Mouse (Mus musculus): ENCODE data around the gene Olfr94.
A peak's percentile ranks its signal among the peaks of the same experiment; 100 is the strongest.
"Not testable (repeated sequence)": the region's sequence is repeated elsewhere in the genome, so short reads cannot be mapped to it uniquely, and the experiment has no call there.

Olfr94 gene

GRCm38 (mm10) chr17:37200894-37201293 is at the start of gene Olfr94:
Gene Olfr94, minus strand, starts transcription at chr17:37200994.
- DNase-seq: no peak

- no peak for DNase-seq
These were observed 49.8 kb upstream of the Olfr94 start for GRCm38 (mm10) chr17:37250544-37250943.

- no peak for DNase-seq
These were observed 48.7 kb upstream of the Olfr94 start for GRCm38 (mm10) chr17:37249460-37249859.

DNA sequence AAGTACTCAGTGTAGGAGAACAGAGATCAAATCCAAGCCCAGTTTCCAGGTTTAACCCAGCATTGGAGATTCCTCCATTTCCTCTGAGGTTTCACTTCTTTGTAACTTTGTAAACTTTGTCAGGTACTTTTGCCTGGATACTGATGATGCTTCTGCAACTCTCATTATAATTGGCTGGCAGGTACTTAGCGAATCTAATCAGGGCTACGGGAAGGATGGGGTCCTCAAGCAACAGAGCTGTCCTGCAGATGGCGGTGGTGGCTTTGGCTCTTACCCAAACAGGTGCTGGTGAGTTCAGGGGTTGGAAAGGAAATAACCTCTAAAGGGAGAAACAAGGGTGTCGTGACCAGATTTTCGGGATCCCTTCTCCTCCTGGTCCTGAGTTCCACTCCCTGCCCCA is 45.9 kb upstream of the Olfr94 start:
- no peak for DNase-seq

GRCm38 (mm10) chr17:37242198-37242597 is 41.4 kb upstream of the Olfr94 start:
- DNase-seq: no peak

GRCm38 (mm10) chr17:37237230-37237629 is 36.4 kb upstream of the Olfr94 start, which contains the start of gene Olfr97:
Gene Olfr97, minus strand, starts transcription at chr17:37237330.
- not testable (repeated sequence) for DNase-seq

- no peak for DNase-seq
These were observed 21.1 kb upstream of the Olfr94 start for GRCm38 (mm10) chr17:37221879-37222278.

DNA sequence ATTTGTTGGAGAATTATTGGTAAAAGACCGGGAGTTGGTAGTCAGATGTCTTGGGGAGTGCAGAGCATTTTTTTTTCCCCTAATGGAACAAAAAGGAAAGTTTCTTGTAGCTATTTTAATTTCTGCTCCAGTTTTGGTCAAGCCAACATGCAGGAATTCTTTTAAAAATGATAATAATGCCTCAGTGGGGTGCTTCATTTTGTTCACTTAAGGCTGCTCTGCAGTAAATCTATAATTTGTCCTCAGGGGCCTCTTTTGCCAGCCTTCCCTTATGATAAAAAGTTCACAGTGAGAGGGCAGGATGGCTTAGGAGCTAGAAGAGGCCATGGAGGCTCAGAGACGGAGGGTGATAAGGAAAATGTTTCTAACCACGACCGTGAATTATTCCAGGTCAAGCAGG is 19.1 kb upstream of the Olfr94 start, which contains the start of gene Olfr96:
Gene Olfr96 (plus strand): TSS at position 301 of the 400 bp plus-strand sequence.
- DNase-seq: no peak

DNA sequence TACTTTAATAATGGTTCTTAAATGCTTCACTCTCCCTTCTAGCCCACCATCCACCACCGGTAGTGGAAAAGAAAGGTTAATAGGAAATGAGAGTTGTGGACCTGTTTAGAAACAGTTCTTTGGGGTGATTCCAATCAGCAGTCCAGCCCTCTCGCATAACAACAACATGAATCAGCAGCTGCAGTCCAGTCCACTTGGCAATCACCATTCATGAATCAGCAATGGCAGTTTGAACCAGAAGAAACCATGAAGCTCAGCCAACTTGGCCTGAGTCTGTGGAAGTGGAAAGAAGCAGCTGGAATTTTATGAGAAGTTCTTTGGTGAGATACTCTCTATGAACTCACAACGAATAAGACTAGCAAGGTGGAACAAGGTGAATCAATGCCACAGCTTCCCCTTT is 17.7 kb upstream of the Olfr94 start:
- no peak for DNase-seq

DNA sequence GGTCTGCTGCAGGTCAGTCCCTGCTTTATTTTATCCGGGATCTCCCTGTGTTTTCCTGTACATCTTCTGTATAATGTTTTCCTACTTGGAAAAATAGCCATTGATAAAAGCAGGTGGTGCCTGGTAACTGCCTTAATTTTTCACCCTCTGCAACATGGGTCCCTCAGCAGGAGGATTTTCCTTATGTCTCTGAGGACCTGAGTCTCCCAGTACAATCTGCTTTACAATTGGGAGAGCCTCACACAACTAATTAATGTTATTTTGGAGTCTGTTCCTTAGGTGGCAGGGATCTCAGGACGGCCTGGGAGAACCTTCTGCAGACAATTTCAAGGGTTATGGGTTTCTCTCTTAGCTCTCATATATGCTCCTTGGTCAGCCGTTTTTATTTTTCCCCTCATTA is 12.2 kb upstream of the Olfr94 start, which contains the start of gene Olfr95:
Gene Olfr95 (minus strand): TSS at position 101 of the 400 bp plus-strand sequence.
- DNase-seq: no peak

DNA sequence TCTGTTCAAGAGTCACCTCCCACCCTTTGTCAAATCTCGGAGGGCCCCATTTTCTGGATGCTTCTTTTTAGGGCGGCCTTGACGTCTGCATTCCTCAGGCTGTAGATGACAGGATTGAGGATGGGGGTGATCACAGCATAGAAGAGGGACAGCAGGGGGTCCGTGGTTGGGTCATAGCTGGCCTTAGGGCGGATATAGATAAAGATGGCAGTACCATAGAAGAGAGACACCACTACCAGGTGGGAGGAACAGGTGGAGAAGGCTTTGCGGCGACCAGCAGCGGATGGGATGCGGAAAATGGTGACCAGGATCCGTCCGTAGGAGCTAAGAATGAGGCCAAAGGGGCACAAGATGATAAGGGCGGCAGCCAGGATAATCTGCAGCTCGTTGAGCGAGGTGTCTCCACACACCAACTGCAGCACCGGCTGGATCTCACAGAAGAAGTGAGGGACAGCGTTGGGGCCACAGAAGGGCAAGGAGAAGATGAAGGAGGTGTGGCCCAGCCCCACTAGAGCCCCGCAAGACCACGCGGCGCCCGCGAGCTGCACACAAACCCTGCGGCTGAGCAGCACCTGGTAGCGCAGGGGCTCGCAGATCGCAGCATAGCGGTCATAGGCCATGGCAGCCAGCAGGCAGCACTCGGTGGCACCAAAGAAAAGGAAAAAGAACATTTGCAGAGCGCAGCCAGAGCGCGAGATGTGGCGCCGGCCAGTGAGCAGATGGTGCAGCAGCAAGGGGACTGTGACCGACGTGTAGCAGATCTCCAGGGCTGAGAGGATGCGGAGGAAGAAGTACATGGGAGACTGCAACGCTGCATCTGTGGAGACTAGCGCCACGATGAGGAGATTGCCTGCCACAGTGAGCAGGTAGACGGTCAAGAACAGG is 10.3 kb upstream of the Olfr94 start:
- DNase-seq: no peak

DNA sequence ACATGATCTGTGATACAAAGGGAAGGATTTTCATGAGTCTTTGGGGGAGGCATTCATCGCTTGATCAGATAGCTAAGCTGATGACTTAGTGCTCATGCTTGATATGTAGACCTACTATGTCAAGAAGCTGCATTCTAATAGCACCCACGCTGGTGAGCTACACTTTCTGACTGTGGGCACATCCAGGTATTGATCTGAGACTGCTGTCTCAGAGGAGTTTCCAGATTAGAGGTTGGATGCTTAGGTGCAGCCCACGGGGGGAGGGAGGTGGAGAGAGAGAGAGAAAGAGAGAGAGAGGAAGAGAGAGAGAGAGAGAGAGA is 3.1 kb upstream of the Olfr94 start:
- DNase-seq: no peak

- peak; percentile 71 for DNase-seq
These were observed 2.6 kb upstream of the Olfr94 start for GRCm38 (mm10) chr17:37203206-37203916.

DNA sequence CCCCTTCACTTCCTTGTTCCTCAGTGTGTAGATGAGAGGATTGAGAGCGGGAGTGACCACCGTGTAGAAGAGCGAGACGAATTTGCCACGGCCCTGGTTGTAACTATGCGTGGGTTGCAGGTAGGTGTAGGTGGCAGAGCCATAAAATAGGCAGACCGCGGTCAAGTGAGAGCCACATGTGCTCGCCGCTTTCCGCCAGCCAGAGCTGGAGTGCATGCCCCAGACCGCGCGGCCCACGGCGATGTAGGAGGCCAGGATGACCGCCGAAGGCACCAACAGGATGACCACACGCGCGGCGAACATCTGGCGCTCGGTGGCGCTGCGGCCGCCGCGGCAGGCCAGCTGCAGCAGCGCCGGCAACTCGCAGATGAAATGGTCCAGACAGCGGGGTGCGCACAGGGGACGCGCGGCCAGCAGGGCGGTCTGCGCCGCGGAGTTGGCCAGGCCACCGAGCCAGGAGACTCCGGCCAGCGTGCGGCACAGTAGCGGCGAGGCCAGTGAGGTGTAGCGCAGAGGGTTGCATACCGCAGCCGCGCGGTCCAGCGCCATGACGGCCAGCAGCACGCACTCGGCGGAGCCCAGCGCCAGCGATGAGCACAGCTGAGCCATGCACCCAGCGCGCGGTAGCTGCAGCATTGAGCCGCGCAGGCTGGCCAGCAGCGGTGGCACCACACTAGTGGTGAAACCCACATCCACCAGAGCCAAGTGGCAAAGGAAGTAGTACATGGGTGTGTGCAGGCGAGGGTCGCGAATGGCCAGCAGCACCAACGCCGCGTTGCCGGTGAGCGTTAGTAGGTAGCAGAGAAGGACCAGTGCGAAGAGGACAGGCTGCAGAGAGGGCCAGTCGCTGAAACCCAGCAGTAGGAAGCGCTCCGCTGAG is 3.7 kb downstream of the Olfr94 start:
- DNase-seq: no peak

GRCm38 (mm10) chr17:37194782-37195181 is 6.0 kb downstream of the Olfr94 start:
- no peak for DNase-seq

DNA sequence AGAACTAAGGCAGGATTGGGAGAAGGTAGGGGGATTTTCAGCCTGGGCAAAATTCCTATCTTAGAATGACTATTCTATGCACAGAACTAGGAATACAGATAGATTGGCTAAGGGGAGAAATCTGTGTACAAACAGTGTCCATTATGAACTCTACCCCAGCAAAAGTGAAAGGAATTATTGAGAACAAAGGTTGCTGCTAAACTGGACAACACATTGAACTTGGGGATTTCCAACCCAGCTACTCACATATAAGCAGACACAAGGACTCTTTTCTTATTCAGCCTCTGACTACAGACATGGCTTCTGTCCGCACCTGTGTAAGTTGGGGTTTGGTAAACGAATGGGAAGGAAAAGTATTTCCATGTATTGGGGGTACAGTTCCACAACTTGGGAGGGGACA is 7.1 kb downstream of the Olfr94 start, which contains the start of gene Ubd:
Gene Ubd (plus strand): TSS at position 237 of the 400 bp plus-strand sequence.
- DNase-seq: no peak

GRCm38 (mm10) chr17:37193032-37193431 is 7.8 kb downstream of the Olfr94 start:
- DNase-seq: no peak

DNA sequence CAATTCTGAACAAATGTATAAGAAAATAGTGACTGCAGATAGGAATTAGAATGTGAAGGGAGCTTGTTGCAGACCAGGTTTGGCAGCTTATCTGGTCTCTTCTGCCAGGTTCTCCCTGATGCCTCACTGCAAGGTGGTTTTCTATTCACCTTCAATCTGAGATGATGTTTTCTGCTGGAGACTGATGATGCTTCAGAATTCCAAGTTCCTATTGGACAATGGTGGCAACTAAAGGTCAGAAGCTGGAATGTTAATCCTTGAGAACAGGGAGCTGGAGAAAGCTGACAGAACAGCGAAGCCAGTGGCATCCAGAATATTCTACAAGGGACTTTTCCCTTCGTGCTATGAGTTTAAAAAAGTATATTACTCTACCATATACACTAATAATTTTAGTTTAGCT is 10.1 kb downstream of the Olfr94 start:
- peak; percentile 23 for DNase-seq

DNA sequence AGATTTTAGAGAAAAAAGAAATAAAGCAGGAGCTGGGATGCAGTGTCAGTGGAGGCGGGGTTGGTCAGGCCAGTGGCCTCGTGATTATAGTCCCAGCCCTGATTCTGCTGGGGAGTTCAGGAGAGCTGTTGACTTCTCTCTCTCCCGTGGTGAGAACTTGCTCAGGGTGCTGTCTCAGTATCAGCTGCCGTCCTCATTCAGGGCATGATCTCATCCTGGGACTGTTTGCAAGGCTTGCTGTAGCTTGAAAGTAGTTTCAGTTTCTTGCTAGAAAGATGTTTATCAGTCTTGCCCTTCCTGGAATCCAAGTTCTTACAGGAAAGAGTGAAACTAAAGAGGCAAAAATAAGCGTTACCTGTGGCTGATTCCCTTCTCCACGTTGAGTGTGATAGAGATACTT is 15.3 kb downstream of the Olfr94 start:
- DNase-seq: no peak

DNA sequence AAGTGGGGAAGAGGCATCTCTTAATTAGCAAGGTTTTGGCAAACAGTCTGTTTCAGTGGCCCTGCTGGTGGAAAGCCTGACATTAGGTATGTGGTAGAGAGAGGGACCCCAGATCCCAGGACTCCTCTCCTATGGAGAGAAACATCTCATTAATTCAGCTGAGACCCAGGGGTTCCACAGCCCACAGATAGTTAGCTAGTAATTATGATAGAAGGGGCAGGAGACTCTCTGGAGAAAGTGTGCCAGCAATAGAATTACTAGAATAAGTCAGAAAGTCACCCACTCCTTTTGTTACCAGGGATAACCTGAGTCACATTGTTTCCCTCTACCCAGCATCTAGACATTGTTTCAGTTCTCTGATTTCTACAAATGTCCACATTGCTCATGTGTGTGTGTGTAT is 39.4 kb downstream of the Olfr94 start, which contains the start of gene Olfr93:
Gene Olfr93 (minus strand): TSS at position 101 of the 400 bp plus-strand sequence.
- no peak for DNase-seq

Measured in cerebellum, adult 8-10 months (tissue).